Mouse (Mus musculus) heart, postnatal 0 days (tissue): Measurements from ENCODE around the gene Ttn. TPM values are rescaled to one million over a fixed set of nuclear protein-coding genes. Genes with fewer than 3 reads are reported as not detected.

Source experiments
- ATAC-seq: fragments of 200-750 bp; cut with Nextera tagmentation; 2 replicates; pipeline ENCODE4 v1.8.0; 2017; ENCODE audit warnings: low read depth, moderate number of reproducible peaks, moderate library complexity; ENCODE audit not compliant: insufficient read depth
- DNase-seq: peaks from one replicate; pipeline ENCODE4 v3.0.0-alpha.2; 2016; ENCODE audit warnings: low spot score
- H3K27ac ChIP-seq: fragments of 300-500 bp; sonication (generic); 2 replicates; pipeline ENCODE4 v1.5.1; 2014; ENCODE audit warnings: low read depth, mild to moderate bottlenecking
- H3K27me3 ChIP-seq: fragments of 300-500 bp; sonication (generic); 2 replicates; pipeline ENCODE4 v1.6.1; 2014; ENCODE audit warnings: low read length, mixed read lengths; ENCODE audit not compliant: control insufficient read depth, insufficient read depth
- H3K36me3 ChIP-seq: fragments of 300-500 bp; sonication (generic); replicated peaks from 2 replicates; pipeline ENCODE4 v1.6.1; 2014; ENCODE audit warnings: low read length, mixed read lengths; ENCODE audit not compliant: control insufficient read depth, insufficient read depth
- H3K4me1 ChIP-seq: fragments of 300-500 bp; sonication (generic); 2 replicates; pipeline ENCODE4 v1.6.1; 2014; ENCODE audit warnings: antibody characterized with exemption; ENCODE audit not compliant: control insufficient read depth, insufficient read depth
- H3K4me2 ChIP-seq: fragments of 300-500 bp; sonication (generic); 2 replicates; pipeline ENCODE4 v1.6.1; 2014; ENCODE audit warnings: low read depth, mild to moderate bottlenecking, low read length, moderate library complexity
- H3K4me3 ChIP-seq: fragments of 300-500 bp; sonication (generic); 2 replicates; pipeline ENCODE4 v1.5.1; 2014; ENCODE audit warnings: low read depth, low read length
- H3K9ac ChIP-seq: fragments of 300-500 bp; sonication (generic); replicated peaks from 2 replicates; pipeline ENCODE4 v1.6.1; 2014; ENCODE audit warnings: low read depth, low read length, mixed read lengths
- H3K9me3 ChIP-seq: fragments of 300-500 bp; sonication (generic); replicated peaks from 2 replicates; pipeline ENCODE4 v1.6.1; 2016; ENCODE audit warnings: low read length; ENCODE audit not compliant: control insufficient read depth
- CTCF ChIP-seq: IDR thresholded peaks from 2 replicates; pipeline ENCODE4 v1.5.1; 2016; ENCODE audit warnings: antibody characterized with exemption, control low read depth, low read depth
- EP300 ChIP-seq: IDR thresholded peaks from 2 replicates; pipeline ENCODE4 v1.6.1; 2016; ENCODE audit warnings: antibody characterized with exemption, low read depth
- WGBS: fragments of 180-500 bp; shearing (Covaris S2); extraction: QIAGEN DNeasy Blood & Tissue Kit; methylation state at CpG from one replicate; pipeline ENCODE4 v1.1.7; 2014; 5-methylcytosine and 5-hydroxymethylcytosine counted together
- polyA plus RNA-seq: library from polyadenylated mRNA; unstranded; fragments of >200 nt; fragmentation: Nextera tagmentation; extraction: Ambion mirVana; gene quantifications from 2 replicates; pipeline ENCODE4 v1.2.1, GENCODE M21; 2015
- total RNA-seq: library from RNA; depleted of rRNA; stranded (reverse); fragments of >200 nt; gene quantifications from 2 replicates; pipeline ENCODE4 v1.2.3, GENCODE M21; 2014; ENCODE audit warnings: low replicate concordance

The Ttn gene
- total and polyA plus RNA-seq, 2 experiments from 2014 or later = 700 to 959 TPM

GRCm38 (mm10) chr2:76675949-76676348 is 306.4 kb downstream of the Ttn start:
- Histone ChIP-seq H3K9ac (peak overlapping the region; percentile 93), H3K36me3 (peaks cover 16% of the 10 kb centered on the region; the same call in 1 of the 2 replicates), H3K27me3 (no peaks in the 10 kb centered on the region), H3K4me3 (peak overlapping the region; percentile 77), H3K27ac (no peak overlapping the region), H3K4me1 (peaks cover 13% of the 10 kb centered on the region; the same call in 1 of the 2 replicates), H3K4me2 (peak overlapping the region; percentile 78), H3K9me3 (no peaks in the 10 kb centered on the region)
- no peak for DNase-seq
- WGBS = 20% methylated on average over 4 of the region's 4 CpGs
- TF ChIP-seq EP300 = no peak
- TF ChIP-seq CTCF = no peak
- ATAC-seq = no peak

- peak overlapping the region; percentile 77 for H3K4me3 ChIP-seq
- 1% methylated on average over 21 of the region's 44 CpGs for WGBS
- peaks cover 11% of the 10 kb centered on the region; the same call in 1 of the 2 replicates for H3K36me3 ChIP-seq
- H3K27ac ChIP-seq = peak overlapping the region; percentile 85
- no peaks in the 10 kb centered on the region for H3K27me3 ChIP-seq
- peak overlapping the region; percentile 93 for H3K9ac ChIP-seq
- DNase-seq = no peak
- peak overlapping the region; percentile 78 for H3K4me2 ChIP-seq
- no peaks in the 10 kb centered on the region for H3K9me3 ChIP-seq
- H3K4me1 ChIP-seq = peaks cover 13% of the 10 kb centered on the region; the same call in 1 of the 2 replicates
- ATAC-seq = peak; percentile 18; the same call in 1 of the 2 replicates
- TF ChIP-seq EP300 (no peak), CTCF (no peak)
Observed at GRCm38 (mm10) chr2:76675451-76675850, 306.9 kb downstream of the Ttn start.

GRCm38 (mm10) chr2:76674725-76675427 is 307.5 kb downstream of the Ttn start, which contains the start of gene Plekha3:
Plekha3 (plus strand) TSS chr2:76675281.
- DNase-seq (peak; percentile 77), ATAC-seq (peak; percentile 69)
- 0 out of 2 replicates have a peak, but pooled peaks cover 6% of the 10 kb centered on the region for H3K36me3 ChIP-seq
- H3K4me1 ChIP-seq = peaks cover 13% of the 10 kb centered on the region; the same call in 1 of the 2 replicates
- H3K9me3 ChIP-seq = no peaks in the 10 kb centered on the region
- TF ChIP-seq CTCF (no peak), EP300 (no peak)
- no peaks in the 10 kb centered on the region for H3K27me3 ChIP-seq
- peak within 1 kb of the TSS; percentile 85 for H3K27ac ChIP-seq
- H3K4me3 ChIP-seq = peak within 1 kb of the TSS; percentile 77
- WGBS = 4% methylated on average over 51 of the region's 52 CpGs
- H3K4me2 ChIP-seq = peak within 1 kb of the TSS; percentile 78
- peak within 1 kb of the TSS; percentile 93 for H3K9ac ChIP-seq

- no peak overlapping the region for H3K9ac ChIP-seq
Observed at GRCm38 (mm10) chr2:76673472-76674081, 308.8 kb downstream of the Ttn start.

GRCm38 (mm10) chr2:76672966-76673392 is 309.4 kb downstream of the Ttn start, which contains the start of gene Fkbp7:
Fkbp7 (minus strand) TSS chr2:76673116.
- peak within 1 kb of the TSS; percentile 70 for H3K4me2 ChIP-seq
- peak within 1 kb of the TSS; percentile 52 for H3K4me3 ChIP-seq
- peak; percentile 89 for DNase-seq
- H3K27ac ChIP-seq = peak within 1 kb of the TSS; percentile 82
- ATAC-seq = peak; percentile 92
- no peaks in the 10 kb centered on the region for H3K9me3 ChIP-seq
- no peaks in the 10 kb centered on the region for H3K27me3 ChIP-seq
- H3K36me3 ChIP-seq = no peaks in the 10 kb centered on the region
- H3K9ac ChIP-seq = peak within 1 kb of the TSS; percentile 60
- TF ChIP-seq CTCF = no peak
- no peak for TF ChIP-seq EP300
- WGBS = under 1% methylated on average over 17 of the region's 17 CpGs
- peaks cover 13% of the 10 kb centered on the region; the same call in 1 of the 2 replicates for H3K4me1 ChIP-seq

More at GRCm38 (mm10) chr2:76673472-76674081, 308.8 kb downstream of the Ttn start:
- H3K4me1 ChIP-seq = peaks cover 13% of the 10 kb centered on the region; the same call in 1 of the 2 replicates
- peak overlapping the region; percentile 70 for H3K4me2 ChIP-seq
- 0 out of 2 replicates have a peak, but pooled peaks cover 5% of the 10 kb centered on the region for H3K36me3 ChIP-seq
- no peaks in the 10 kb centered on the region for H3K9me3 ChIP-seq
- no peak for ATAC-seq
- peak overlapping the region; percentile 52 for H3K4me3 ChIP-seq
- H3K27ac ChIP-seq = peak overlapping the region; percentile 82
- no peak for DNase-seq
- 28% methylated on average over 7 of the region's 7 CpGs for WGBS
- no peaks in the 10 kb centered on the region for H3K27me3 ChIP-seq
- no peak for TF ChIP-seq EP300
- TF ChIP-seq CTCF = peak; percentile 38
